In the genomic region with DNA sequence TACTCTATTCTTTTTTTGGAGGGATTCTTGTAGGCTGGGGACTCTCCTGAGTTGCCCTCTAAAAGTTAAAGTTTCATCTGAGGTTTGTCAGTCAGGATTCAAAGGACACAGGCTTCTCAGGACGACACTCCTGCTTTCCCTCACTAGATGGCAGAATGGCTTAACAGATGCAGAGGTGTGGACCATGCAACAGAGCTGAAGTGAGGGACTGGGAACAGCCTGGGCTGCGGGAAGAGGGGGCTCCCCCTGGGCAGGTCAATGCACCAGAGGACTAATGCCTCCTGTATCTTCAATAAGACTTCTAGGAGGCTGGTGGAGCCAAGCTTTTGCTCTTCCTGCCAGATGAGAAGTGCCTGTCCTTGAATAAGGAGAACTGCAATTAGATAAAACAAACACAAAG, we compare ENCODE assay signal across 10 mouse cellular contexts.
DNase-seq lines count a peak whose midpoint lies in the region; ATAC-seq and TF ChIP-seq lines count a peak whose summit lies in the region.
"Had no signal": no experiment of that assay in that cellular context is flagged by ENCODE, and none has a peak within 500 bp of the region (broad histone marks: within the 10 kb centered on the region; RNA-seq: fewer than 3 reads in every experiment).

No protein-coding gene starts in this region.

- H3K9me3 ChIP-seq in liver, postnatal 0 days (ENCODE audit: low read length) = no peaks in the 10 kb centered on the region
- no peaks in the 10 kb centered on the region for H3K9me3 ChIP-seq in forebrain, embryonic 16.5 days (ENCODE audit: control insufficient read depth, low read length)
- H3K9me3 ChIP-seq in midbrain, postnatal 0 days (ENCODE audit: low read length) = no peaks in the 10 kb centered on the region
- H3K9me3 ChIP-seq: embryonic facial prominence, embryonic 15.5 days; limb, embryonic 12.5 days had no signal

- no peaks in the 10 kb centered on the region for H3K27me3 ChIP-seq in liver, postnatal 0 days (ENCODE audit: insufficient read depth, low read length)
- no peaks in the 10 kb centered on the region for H3K27me3 ChIP-seq in forebrain, embryonic 16.5 days (replicated peaks; ENCODE audit: control insufficient read depth, insufficient read depth, low read length)
- H3K27me3 ChIP-seq in midbrain, postnatal 0 days (ENCODE audit: insufficient read depth, low read length) = no peaks in the 10 kb centered on the region
- H3K27me3 ChIP-seq: embryonic facial prominence, embryonic 15.5 days had no signal

- no peak for TF ChIP-seq EP300 in liver, postnatal 0 days (IDR thresholded peaks at IDR 0.05; ENCODE audit: low read depth)

- H3K36me3 ChIP-seq in liver, postnatal 0 days (replicated peaks; ENCODE audit: insufficient read depth, low read length) = no peaks in the 10 kb centered on the region
- no peaks in the 10 kb centered on the region for H3K36me3 ChIP-seq in forebrain, embryonic 16.5 days (ENCODE audit: control insufficient read depth, insufficient read depth)
- H3K36me3 ChIP-seq in midbrain, postnatal 0 days (ENCODE audit: insufficient read depth, low read length) = no peaks in the 10 kb centered on the region
- H3K36me3 ChIP-seq: embryonic facial prominence, embryonic 15.5 days; limb, embryonic 12.5 days had no signal

- no peak overlapping the region for H3K4me3 ChIP-seq in liver, postnatal 0 days (ENCODE audit: low read depth, low read length)
- H3K4me3 ChIP-seq in forebrain, embryonic 16.5 days (replicated peaks; ENCODE audit: low read length) = no peak overlapping the region
- no peak overlapping the region for H3K4me3 ChIP-seq in midbrain, postnatal 0 days (ENCODE audit: low read depth, low read length)
- H3K4me3 ChIP-seq: embryonic facial prominence, embryonic 15.5 days; limb, embryonic 12.5 days had no signal

- peak; percentile 50 for DNase-seq in adrenal gland, adult 2 months
- no peak for DNase-seq in adrenal gland, adult 8-10 months
- DNase-seq in liver, postnatal 0 days = no peak
- no peak for DNase-seq in liver
- peak; percentile 74 for DNase-seq in midbrain, postnatal 0 days (ENCODE audit: low spot score)
- no peak for DNase-seq in spleen, adult 18-20 months
- DNase-seq in thymus, postnatal 4 days = no peak

- no peaks in the 10 kb centered on the region for H3K4me1 ChIP-seq in liver, postnatal 0 days (ENCODE audit: insufficient read depth)
- H3K4me1 ChIP-seq in forebrain, embryonic 16.5 days (replicated peaks; ENCODE audit: control insufficient read depth, insufficient read depth, low read length) = peaks cover 7% of the 10 kb centered on the region; the same call in 1 of the 2 replicates
- no peaks in the 10 kb centered on the region for H3K4me1 ChIP-seq in midbrain, postnatal 0 days (ENCODE audit: insufficient read depth, low read length)
- H3K4me1 ChIP-seq: embryonic facial prominence, embryonic 15.5 days; limb, embryonic 12.5 days had no signal

- 2% methylated on average over 2 of the region's 2 CpGs for WGBS in liver, postnatal 0 days (ENCODE audit: insufficient replicate concordance)
- WGBS in forebrain, embryonic 16.5 days = 4% methylated on average over 2 of the region's 2 CpGs
- WGBS in midbrain, postnatal 0 days = 0% methylated on average over 2 of the region's 2 CpGs

- no peak overlapping the region for H3K4me2 ChIP-seq in liver, postnatal 0 days (ENCODE audit: low read depth, low read length)
- H3K4me2 ChIP-seq in forebrain, embryonic 16.5 days (ENCODE audit: low read length) = no peak overlapping the region
- H3K4me2 ChIP-seq in midbrain, postnatal 0 days (ENCODE audit: low read depth, low read length, poor library complexity, severe bottlenecking) = no peak overlapping the region
- H3K4me2 ChIP-seq: embryonic facial prominence, embryonic 15.5 days; limb, embryonic 12.5 days had no signal

- peak; percentile 25; the same call in 1 of the 2 replicates for TF ChIP-seq CTCF in liver, postnatal 0 days (IDR thresholded peaks at IDR 0.05; ENCODE audit: low read depth)
- peak; percentile 84 for TF ChIP-seq CTCF in midbrain, postnatal 0 days (IDR thresholded peaks at IDR 0.05)

- no peak overlapping the region for H3K9ac ChIP-seq in liver, postnatal 0 days (replicated peaks)
- no peak overlapping the region for H3K9ac ChIP-seq in forebrain, embryonic 16.5 days (replicated peaks; ENCODE audit: low read depth, low read length)
- H3K9ac ChIP-seq in midbrain, postnatal 0 days (replicated peaks; ENCODE audit: low read length, poor library complexity, severe bottlenecking) = no peak overlapping the region
- H3K9ac ChIP-seq: embryonic facial prominence, embryonic 15.5 days; limb, embryonic 12.5 days had no signal

- no peak for ATAC-seq in liver, postnatal 0 days
- peak; percentile 84 for ATAC-seq in forebrain, embryonic 16.5 days
- ATAC-seq in midbrain, postnatal 0 days (ENCODE audit: low FRiP score) = peak; percentile 52; the same call in 1 of the 2 replicates

- no peak overlapping the region for H3K27ac ChIP-seq in liver, postnatal 0 days (ENCODE audit: low read depth)
- no peak overlapping the region for H3K27ac ChIP-seq in forebrain, embryonic 16.5 days (ENCODE audit: low read length)
- H3K27ac ChIP-seq in midbrain, postnatal 0 days (ENCODE audit: low read depth, low read length) = no peak overlapping the region
- H3K27ac ChIP-seq: embryonic facial prominence, embryonic 15.5 days; limb, embryonic 12.5 days had no signal

Comparison
In these comparisons a context has a peak if more than half of its experiments do, and no peak if none do; other contexts are left out.
1. DNase-seq: peak in adrenal gland, adult 2 months (single experiment) and midbrain, postnatal 0 days (single experiment); none in adrenal gland, adult 8-10 months (single experiment), liver, postnatal 0 days (single experiment), liver (single experiment), spleen, adult 18-20 months (0 of 2) and thymus, postnatal 4 days (single experiment).